Mouse (Mus musculus): Measurements from ENCODE around the gene Dnah17. TPM values are rescaled to one million over a fixed set of nuclear protein-coding genes. Genes with fewer than 3 reads are reported as not detected.

Gene Dnah17
- polyA plus RNA-seq, 1 experiment from 2014 or later = 0.09 TPM

GRCm38 (mm10) chr11:118113516-118114205 lies 16.8 kb downstream of the Dnah17 start:
- WGBS = 66% methylated on average over 14 of the region's 14 CpGs
- Histone ChIP-seq H3K9ac (ENCODE audit: low read length) (no peak overlapping the region), H3K27ac (ENCODE audit: low read length) (no peak overlapping the region), H3K4me1 (ENCODE audit: control insufficient read depth, insufficient read depth, low read length) (0 out of 2 replicates have a peak, but pooled peaks cover 6% of the 10 kb centered on the region), H3K4me3 (ENCODE audit: low read length) (no peak overlapping the region), H3K9me3 (replicated peaks; ENCODE audit: control insufficient read depth, low read length) (no peaks in the 10 kb centered on the region), H3K4me2 (ENCODE audit: low read depth, low read length) (no peak overlapping the region), H3K27me3 (ENCODE audit: control insufficient read depth, insufficient read depth, low read length) (no peaks in the 10 kb centered on the region), H3K36me3 (ENCODE audit: control insufficient read depth, insufficient read depth) (no peaks in the 10 kb centered on the region)
- no peak for ATAC-seq (replicated peaks; ENCODE audit: extremely low read depth, insufficient read depth, low FRiP score)

DNA sequence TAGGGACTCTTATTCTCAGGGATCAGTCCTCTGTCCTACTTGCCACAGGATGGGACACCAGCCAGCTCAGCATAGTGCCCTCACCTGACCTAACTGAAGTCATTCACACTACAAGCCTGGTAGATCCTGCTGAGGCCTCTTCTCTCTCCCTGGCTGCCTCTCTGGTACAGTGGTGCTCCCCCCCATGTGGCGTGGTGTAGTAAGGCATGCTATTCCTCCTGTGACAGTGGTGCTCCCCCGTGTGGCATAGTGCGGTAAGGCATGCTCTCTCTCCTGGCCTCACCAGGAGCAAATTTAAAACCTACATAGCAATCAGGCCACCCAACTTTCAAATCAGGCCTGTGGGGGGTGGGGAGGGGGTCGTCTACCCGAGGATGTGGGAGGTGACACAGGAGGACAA lies 26.4 kb downstream of the Dnah17 start:
- Histone ChIP-seq H3K4me3 (ENCODE audit: low read length) (no peak overlapping the region), H3K9me3 (replicated peaks; ENCODE audit: control insufficient read depth, low read length) (no peaks in the 10 kb centered on the region), H3K9ac (ENCODE audit: low read length) (no peak overlapping the region), H3K4me1 (ENCODE audit: control insufficient read depth, insufficient read depth, low read length) (peaks cover 3% of the 10 kb centered on the region; the same call in 1 of the 2 replicates), H3K36me3 (ENCODE audit: control insufficient read depth, insufficient read depth) (no peaks in the 10 kb centered on the region), H3K27ac (ENCODE audit: low read length) (no peak overlapping the region), H3K27me3 (ENCODE audit: control insufficient read depth, insufficient read depth, low read length) (no peaks in the 10 kb centered on the region), H3K4me2 (ENCODE audit: low read depth, low read length) (no peak overlapping the region)
- 9% methylated on average over 5 of the region's 5 CpGs for WGBS
- peak; percentile 47; the same call in 1 of the 2 replicates for ATAC-seq (replicated peaks; ENCODE audit: extremely low read depth, insufficient read depth, low FRiP score)

- Histone ChIP-seq H3K4me1 (ENCODE audit: control insufficient read depth, insufficient read depth, low read length) (no peaks in the 10 kb centered on the region; the same call in 1 of the 2 replicates), H3K9me3 (replicated peaks; ENCODE audit: control insufficient read depth, low read length) (no peaks in the 10 kb centered on the region), H3K27me3 (ENCODE audit: control insufficient read depth, insufficient read depth, low read length) (no peaks in the 10 kb centered on the region), H3K4me3 (ENCODE audit: low read length) (no peak overlapping the region), H3K36me3 (ENCODE audit: control insufficient read depth, insufficient read depth) (no peaks in the 10 kb centered on the region), H3K9ac (ENCODE audit: low read length) (no peak overlapping the region), H3K27ac (ENCODE audit: low read length) (no peak overlapping the region), H3K4me2 (ENCODE audit: low read depth, low read length) (no peak overlapping the region)
- WGBS = 85% methylated on average over 5 of the region's 5 CpGs
- no peak for ATAC-seq (replicated peaks; ENCODE audit: extremely low read depth, insufficient read depth, low FRiP score)
Measured at GRCm38 (mm10) chr11:118103383-118103782, 27.1 kb downstream of the Dnah17 start.

- Histone ChIP-seq H3K9ac (ENCODE audit: low read length) (no peak overlapping the region), H3K4me1 (ENCODE audit: control insufficient read depth, insufficient read depth, low read length) (no peaks in the 10 kb centered on the region; the same call in 1 of the 2 replicates), H3K27ac (ENCODE audit: low read length) (no peak overlapping the region), H3K27me3 (ENCODE audit: control insufficient read depth, insufficient read depth, low read length) (no peaks in the 10 kb centered on the region), H3K36me3 (ENCODE audit: control insufficient read depth, insufficient read depth) (no peaks in the 10 kb centered on the region), H3K4me2 (ENCODE audit: low read depth, low read length) (no peak overlapping the region), H3K4me3 (ENCODE audit: low read length) (no peak overlapping the region), H3K9me3 (replicated peaks; ENCODE audit: control insufficient read depth, low read length) (no peaks in the 10 kb centered on the region)
- 55% methylated on average over 3 of the region's 3 CpGs for WGBS
- ATAC-seq (replicated peaks; ENCODE audit: extremely low read depth, insufficient read depth, low FRiP score) = peak; percentile 43; the same call in 1 of the 2 replicates
Measured at GRCm38 (mm10) chr11:118102838-118103237, 27.6 kb downstream of the Dnah17 start.

GRCm38 (mm10) chr11:118101133-118101532 lies 29.3 kb downstream of the Dnah17 start:
- Histone ChIP-seq H3K9ac (ENCODE audit: low read length) (no peak overlapping the region), H3K27ac (ENCODE audit: low read length) (no peak overlapping the region), H3K9me3 (replicated peaks; ENCODE audit: control insufficient read depth, low read length) (no peaks in the 10 kb centered on the region), H3K27me3 (ENCODE audit: control insufficient read depth, insufficient read depth, low read length) (no peaks in the 10 kb centered on the region), H3K4me2 (ENCODE audit: low read depth, low read length) (no peak overlapping the region), H3K36me3 (ENCODE audit: control insufficient read depth, insufficient read depth) (no peaks in the 10 kb centered on the region), H3K4me1 (ENCODE audit: control insufficient read depth, insufficient read depth, low read length) (no peaks in the 10 kb centered on the region), H3K4me3 (ENCODE audit: low read length) (no peak overlapping the region)
- 45% methylated on average over 9 of the region's 9 CpGs for WGBS
- ATAC-seq (replicated peaks; ENCODE audit: extremely low read depth, insufficient read depth, low FRiP score) = no peak

DNA sequence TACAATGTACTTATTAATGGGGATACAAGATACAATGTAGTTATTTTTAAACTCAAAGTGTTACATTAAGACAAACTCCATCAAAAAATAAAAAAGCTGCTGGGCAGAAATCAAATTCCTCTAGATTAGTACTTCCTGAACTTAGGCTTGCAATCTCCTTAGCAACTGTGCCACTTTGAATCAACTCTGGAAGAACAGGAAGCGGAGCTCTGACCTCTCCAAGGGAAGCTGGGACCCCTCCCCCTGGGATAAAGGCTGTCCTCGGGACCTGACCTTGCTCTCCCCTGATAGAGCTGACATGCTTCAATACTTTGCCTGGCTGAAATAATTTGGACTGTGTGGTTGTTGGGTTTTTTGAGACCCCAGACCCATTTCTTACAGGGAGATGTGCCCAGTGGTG lies 33.7 kb downstream of the Dnah17 start:
- no peak overlapping the region for H3K9ac ChIP-seq (ENCODE audit: low read length)
- no peaks in the 10 kb centered on the region for H3K9me3 ChIP-seq (replicated peaks; ENCODE audit: control insufficient read depth, low read length)
- no peak overlapping the region for H3K4me2 ChIP-seq (ENCODE audit: low read depth, low read length)
- H3K27ac ChIP-seq (ENCODE audit: low read length) = no peak overlapping the region
- H3K4me1 ChIP-seq (ENCODE audit: control insufficient read depth, insufficient read depth, low read length) = no peaks in the 10 kb centered on the region
- no peaks in the 10 kb centered on the region for H3K36me3 ChIP-seq (ENCODE audit: control insufficient read depth, insufficient read depth)
- no peaks in the 10 kb centered on the region for H3K27me3 ChIP-seq (ENCODE audit: control insufficient read depth, insufficient read depth, low read length)
- no peak overlapping the region for H3K4me3 ChIP-seq (ENCODE audit: low read length)
- ATAC-seq (replicated peaks; ENCODE audit: extremely low read depth, insufficient read depth, low FRiP score) = no peak
- WGBS = 39% methylated on average over 2 of the region's 2 CpGs

DNA sequence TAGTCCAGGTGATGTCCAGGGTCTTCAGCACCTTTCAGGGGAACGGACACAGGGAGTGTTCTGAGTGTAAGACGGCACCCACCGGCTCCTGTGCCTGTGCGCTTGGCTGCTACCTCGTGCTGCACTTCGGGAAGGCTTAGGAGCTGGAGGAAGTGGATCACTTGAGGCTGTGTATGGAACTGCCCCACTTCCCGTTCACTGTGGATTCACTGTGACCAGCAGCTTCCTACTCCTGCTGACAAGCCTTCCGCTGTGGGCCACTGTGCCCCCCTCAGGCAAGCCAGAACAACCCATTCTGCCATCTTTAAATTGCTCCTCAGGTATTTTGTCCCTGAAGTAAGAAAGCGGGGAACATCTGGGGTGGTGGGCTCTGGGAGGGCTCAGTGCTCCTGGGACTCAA lies 35.4 kb downstream of the Dnah17 start:
- Histone ChIP-seq H3K36me3 (ENCODE audit: control insufficient read depth, insufficient read depth) (no peaks in the 10 kb centered on the region), H3K4me3 (ENCODE audit: low read length) (no peak overlapping the region), H3K9me3 (replicated peaks; ENCODE audit: control insufficient read depth, low read length) (no peaks in the 10 kb centered on the region), H3K9ac (ENCODE audit: low read length) (no peak overlapping the region), H3K4me1 (ENCODE audit: control insufficient read depth, insufficient read depth, low read length) (no peaks in the 10 kb centered on the region), H3K27me3 (ENCODE audit: control insufficient read depth, insufficient read depth, low read length) (no peaks in the 10 kb centered on the region), H3K4me2 (ENCODE audit: low read depth, low read length) (no peak overlapping the region), H3K27ac (ENCODE audit: low read length) (no peak overlapping the region)
- no peak for ATAC-seq (replicated peaks; ENCODE audit: extremely low read depth, insufficient read depth, low FRiP score)
- 80% methylated on average over 9 of the region's 9 CpGs for WGBS

DNA sequence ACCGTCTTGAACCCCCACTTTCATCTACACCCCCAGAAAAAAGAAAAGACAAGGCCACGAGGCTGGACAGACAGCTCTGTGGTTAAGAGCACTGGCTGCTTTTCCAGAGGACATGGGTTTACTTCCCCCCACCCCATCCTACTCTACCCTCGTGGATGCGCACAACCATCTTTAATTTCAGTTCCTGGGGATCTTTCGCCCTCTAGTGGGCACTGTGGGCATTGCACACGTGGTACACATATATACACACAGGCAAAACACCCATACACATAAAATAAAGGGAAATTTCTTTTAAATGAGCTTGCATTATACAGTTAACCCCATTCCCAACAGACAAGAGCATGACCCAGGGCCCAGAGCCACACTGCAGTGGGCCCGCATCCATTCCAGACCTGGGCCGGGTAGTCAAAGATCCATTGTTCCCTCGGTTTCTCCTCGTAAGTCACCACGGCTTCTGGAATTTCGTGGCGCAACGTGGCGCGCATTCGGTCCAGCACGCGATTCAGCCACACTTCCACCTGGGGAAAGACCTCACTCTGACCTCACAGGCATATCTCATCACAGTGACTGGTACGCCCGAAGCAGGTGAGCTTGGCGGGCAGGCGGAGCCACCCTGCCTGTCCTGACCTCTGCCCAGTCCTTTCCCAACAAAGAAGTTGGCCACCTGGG lies 39.3 kb downstream of the Dnah17 start:
- WGBS = 84% methylated on average over 23 of the region's 23 CpGs
- H3K4me1 ChIP-seq (ENCODE audit: control insufficient read depth, insufficient read depth, low read length) = no peaks in the 10 kb centered on the region
- H3K4me2 ChIP-seq (ENCODE audit: low read depth, low read length) = no peak overlapping the region
- no peak overlapping the region for H3K27ac ChIP-seq (ENCODE audit: low read length)
- H3K36me3 ChIP-seq (ENCODE audit: control insufficient read depth, insufficient read depth) = no peaks in the 10 kb centered on the region
- no peak overlapping the region for H3K9ac ChIP-seq (ENCODE audit: low read length)
- H3K27me3 ChIP-seq (ENCODE audit: control insufficient read depth, insufficient read depth, low read length) = no peaks in the 10 kb centered on the region
- no peaks in the 10 kb centered on the region for H3K9me3 ChIP-seq (replicated peaks; ENCODE audit: control insufficient read depth, low read length)
- no peak for ATAC-seq (replicated peaks; ENCODE audit: extremely low read depth, insufficient read depth, low FRiP score)
- H3K4me3 ChIP-seq (ENCODE audit: low read length) = no peak overlapping the region

- 78% methylated on average over 19 of the region's 19 CpGs for WGBS
- Histone ChIP-seq H3K36me3 (ENCODE audit: control insufficient read depth, insufficient read depth) (no peaks in the 10 kb centered on the region), H3K4me3 (ENCODE audit: low read length) (no peak overlapping the region), H3K9me3 (replicated peaks; ENCODE audit: control insufficient read depth, low read length) (no peaks in the 10 kb centered on the region), H3K9ac (ENCODE audit: low read length) (no peak overlapping the region), H3K27me3 (ENCODE audit: control insufficient read depth, insufficient read depth, low read length) (no peaks in the 10 kb centered on the region), H3K27ac (ENCODE audit: low read length) (no peak overlapping the region), H3K4me1 (ENCODE audit: control insufficient read depth, insufficient read depth, low read length) (peaks cover 8% of the 10 kb centered on the region; the same call in 1 of the 2 replicates), H3K4me2 (ENCODE audit: low read depth, low read length) (no peak overlapping the region)
- no peak for ATAC-seq (replicated peaks; ENCODE audit: extremely low read depth, insufficient read depth, low FRiP score)
Measured at GRCm38 (mm10) chr11:118088896-118089295, 41.5 kb downstream of the Dnah17 start.
